Mouse (Mus musculus): ENCODE results near the gene Ppp2r2c. TPM values are rescaled to one million over a fixed set of nuclear protein-coding genes. Genes with fewer than 3 reads are reported as not detected.

Gene Ppp2r2c
- total RNA-seq, 2 experiments from 2014 or later: 380 to 391 TPM

DNA sequence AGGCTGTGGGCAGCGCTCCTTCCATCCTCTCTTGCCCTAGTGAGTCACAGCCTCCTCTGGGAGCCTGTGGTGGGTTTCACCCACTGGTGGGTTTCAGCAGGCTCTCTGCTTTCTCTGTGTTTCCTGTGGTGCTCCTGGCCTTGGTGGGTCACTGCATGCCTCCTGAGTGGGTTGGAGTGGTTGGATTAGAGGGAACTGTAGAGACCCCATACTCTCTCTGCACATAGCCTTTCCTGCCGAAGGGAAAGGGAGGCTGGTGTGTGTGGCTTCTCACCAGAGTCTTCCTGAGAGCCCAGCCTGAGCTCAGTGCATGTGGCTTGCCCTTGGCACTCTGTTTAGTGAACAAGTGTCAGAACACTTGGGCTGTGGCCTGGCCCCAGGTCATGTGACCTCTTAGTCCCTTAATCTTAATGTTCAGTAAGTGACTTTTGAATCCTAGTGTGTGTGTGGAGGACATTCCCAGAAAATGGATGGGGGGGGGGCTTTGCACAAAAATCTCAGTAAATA, 21.1 kb downstream of the Ppp2r2c start:
- DNase-seq (ENCODE audit: extremely low spot score in 1 of 2, low spot score in 2 of 2): no peak
- intact Hi-C loops (cut with DNase I): loop anchor here (5.0 kb wide), 1 partner anchor 33 kb away; no protein-coding TSS in a partner anchor

DNA sequence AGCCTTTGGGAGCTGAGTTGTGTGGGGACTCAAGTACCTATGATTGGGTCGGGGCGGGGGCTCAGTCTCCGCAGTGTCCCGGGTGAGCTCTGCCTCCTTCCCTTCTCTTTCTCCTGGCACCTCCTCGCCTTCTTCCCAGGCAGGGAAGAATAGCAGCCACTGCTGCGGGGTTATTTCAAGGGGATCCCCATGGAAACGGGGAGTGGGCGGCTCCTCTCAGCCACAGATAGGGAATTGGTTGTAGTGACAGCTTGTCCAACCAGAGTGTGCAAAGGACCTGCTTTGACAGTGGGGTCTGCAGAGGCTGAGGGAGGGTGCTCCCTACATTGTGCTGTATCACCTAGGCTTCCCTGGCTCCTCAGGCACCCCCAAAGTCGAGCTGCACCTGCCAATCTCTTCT, 22.5 kb downstream of the Ppp2r2c start:
- peak; percentile 70 to 76 for DNase-seq (ENCODE audit: extremely low spot score in 1 of 2, low spot score in 2 of 2)
- intact Hi-C loops (cut with DNase I): no loop called here

DNA sequence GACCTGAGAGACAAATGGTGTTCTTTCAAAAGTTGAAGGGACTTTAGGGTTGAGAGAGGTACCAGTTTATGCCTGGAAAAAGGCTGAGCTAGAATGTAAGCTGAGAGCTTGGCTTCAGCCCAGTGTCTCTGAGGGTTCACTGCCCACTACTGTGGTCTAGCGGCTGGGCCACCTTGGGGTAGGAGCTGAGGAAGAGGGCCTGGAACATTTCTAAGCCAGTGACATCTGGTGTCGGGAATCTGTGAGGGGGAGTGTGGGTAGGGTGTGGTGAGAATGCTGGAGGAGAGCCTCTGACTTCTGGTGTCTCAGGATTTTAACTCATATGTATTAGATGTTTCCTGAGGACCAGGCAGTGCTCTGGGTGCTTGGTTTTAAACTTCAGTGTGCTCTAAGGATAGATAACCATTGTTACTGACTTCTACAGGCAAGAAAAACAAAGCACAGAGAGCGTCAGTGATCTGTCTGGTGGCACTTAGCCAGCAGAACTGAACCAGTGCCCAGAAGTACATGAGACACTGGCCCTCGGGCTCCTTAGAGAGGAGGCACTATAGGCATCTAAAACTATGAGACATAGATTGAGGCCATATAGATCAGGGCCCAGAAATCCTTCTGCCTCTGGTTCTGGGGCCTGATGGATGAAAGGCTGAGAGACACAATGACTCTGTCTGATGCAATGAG, 23.6 kb downstream of the Ppp2r2c start:
- intact Hi-C loops (cut with DNase I): no loop called here
- no peak for DNase-seq (ENCODE audit: extremely low spot score in 1 of 2, low spot score in 2 of 2)

DNA sequence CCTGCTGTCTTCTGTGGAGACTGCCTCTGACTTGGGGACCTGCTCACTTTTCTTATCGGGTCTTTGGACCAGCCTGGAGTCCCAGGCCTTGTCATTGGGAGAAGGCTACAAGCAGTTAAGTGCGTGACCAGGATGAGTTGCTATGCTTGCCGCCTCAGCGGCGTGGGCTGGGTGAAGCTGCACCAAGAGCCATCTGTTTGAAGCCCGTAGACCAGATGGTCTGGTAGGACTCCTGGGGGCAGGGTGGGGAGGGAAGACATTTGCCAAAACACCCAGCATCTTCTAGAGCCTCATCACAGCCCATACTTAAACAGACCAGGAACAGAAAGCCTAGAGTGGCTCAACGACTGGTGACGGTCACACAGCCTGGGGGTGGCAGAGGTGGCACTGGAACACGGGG, 24.9 kb downstream of the Ppp2r2c start:
- DNase-seq (ENCODE audit: extremely low spot score in 1 of 2, low spot score in 2 of 2): peak in 1 of 2 experiments; percentile 60
- intact Hi-C loops (cut with DNase I): no loop called here

DNA sequence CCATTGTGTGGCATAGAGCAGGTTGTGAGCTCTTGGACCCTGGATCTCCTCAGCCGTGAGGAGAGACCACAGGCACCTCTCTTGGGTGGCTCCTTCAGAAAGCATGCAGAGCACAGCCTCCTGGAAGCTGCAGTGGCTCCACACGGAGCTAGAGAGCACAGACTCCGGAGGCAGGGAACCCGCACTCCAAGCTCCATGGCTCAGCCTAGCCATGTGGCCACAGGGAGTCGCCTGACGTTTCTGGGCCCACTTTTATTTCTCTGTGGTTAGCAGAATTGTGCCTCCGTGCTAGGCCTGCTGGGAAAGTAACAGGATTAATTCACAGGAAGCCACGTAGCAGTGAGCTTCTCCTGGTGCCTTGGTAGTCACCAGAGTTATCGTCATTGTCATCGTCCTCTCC, 25.8 kb downstream of the Ppp2r2c start:
- no peak for DNase-seq (ENCODE audit: extremely low spot score in 1 of 2, low spot score in 2 of 2)
- intact Hi-C loops (cut with DNase I): no loop called here

DNA sequence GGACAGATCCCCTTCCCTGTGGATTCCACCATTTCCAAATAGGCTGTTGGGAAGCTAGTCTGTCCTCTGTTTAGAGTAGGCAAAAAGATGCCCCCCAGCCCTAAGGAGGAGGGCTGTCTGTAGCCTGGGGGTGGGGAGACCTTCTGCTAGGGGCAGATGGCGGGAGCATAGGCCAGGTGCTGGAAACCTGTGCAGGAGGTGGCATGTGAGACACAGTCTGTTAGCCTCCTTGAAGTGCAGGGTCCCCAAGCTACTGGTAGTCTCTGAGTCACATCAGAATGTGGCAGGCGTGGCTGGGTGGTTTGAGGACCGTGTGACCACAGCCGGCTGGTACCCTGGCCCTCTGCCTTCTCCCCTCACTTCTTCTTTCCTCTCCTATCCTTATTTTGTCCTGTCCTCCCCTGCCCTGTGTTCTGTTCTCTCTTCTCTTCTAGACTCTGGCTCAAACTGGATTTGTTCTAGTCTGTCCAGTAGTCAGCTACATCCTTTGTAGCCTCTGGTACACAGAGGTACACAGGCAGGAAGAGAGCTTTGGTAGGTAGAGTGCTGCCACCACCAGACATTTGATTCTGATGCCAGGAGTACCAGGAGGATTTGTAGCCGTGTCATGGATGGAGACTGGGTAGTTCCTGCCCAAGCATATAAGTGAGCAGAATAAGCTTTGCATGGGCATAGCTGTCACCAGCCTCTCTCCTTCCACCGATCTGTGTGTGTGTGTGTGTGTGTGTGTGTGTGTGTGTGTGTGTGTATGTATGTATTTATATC, 26.5 kb downstream of the Ppp2r2c start:
- intact Hi-C loops (cut with DNase I): no loop called here
- DNase-seq (ENCODE audit: extremely low spot score in 1 of 2, low spot score in 2 of 2): no peak

DNA sequence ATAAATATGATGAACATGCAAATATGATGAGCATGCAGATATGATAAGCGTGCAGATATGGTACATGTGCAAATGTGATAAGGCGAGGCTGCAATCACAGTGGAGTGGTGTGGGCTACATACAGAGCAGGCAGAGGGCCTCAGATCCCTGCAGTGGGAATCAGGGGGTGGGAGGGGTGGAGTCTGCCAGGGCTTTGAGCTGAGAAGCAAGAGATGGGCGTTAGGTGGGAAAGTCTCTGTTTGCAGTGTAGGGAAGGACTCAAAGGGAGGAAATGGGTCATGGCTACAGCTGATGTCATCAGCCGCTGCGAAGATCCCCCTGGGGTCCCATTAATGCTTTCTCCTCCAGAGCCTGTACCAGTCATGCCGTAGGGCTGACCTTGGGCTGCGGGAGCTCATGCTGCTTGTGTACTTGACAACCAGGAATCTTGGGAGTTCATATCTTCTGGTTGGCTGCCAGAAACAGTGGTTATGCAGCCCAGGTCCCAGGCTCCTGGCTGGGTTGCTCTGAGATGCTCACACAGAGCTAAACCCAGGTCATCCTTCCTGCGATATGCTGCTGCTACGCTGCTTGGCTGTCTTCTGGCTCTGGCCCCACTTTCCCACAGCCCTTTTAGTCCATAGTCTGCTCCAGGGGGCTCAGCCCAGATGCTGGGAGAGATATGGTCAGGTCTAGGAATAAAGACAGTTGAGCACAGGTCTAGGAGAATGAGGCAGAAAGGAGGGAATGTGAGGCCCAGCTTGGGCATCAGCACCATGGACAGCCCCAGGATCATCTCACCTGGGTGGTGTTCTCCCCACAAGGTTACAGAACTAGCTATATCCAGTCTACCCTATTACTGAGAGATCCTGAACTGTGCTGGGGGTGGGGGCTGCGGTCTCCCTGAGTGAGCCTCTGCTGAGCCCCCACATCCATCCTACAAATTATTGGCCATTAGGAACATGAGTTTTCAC, 27.6 kb downstream of the Ppp2r2c start:
- intact Hi-C loops (cut with DNase I): no loop called here
- DNase-seq (ENCODE audit: extremely low spot score in 1 of 2, low spot score in 2 of 2): no peak

DNA sequence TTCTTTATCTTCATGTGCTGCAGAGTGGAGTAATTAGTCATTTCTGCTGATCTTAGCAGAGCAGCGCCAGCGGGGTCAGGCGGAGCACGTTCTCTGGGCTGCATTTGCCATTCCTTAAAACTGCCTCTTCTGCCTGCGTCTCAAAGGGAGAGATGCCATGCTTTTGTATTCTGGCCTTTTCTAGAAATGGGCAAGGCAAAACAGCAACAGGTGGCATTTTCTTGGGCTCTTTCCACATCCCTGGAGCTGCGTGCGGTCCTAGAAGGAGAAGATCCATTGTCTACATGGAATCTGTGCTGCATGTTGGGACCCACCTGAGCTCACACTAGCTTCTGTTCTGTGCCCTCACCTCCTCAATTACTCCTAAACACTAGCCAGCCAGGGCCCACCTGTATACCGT, 29.7 kb downstream of the Ppp2r2c start:
- no peak for DNase-seq (ENCODE audit: extremely low spot score in 1 of 2, low spot score in 2 of 2)
- intact Hi-C loops (cut with DNase I): no loop called here

DNA sequence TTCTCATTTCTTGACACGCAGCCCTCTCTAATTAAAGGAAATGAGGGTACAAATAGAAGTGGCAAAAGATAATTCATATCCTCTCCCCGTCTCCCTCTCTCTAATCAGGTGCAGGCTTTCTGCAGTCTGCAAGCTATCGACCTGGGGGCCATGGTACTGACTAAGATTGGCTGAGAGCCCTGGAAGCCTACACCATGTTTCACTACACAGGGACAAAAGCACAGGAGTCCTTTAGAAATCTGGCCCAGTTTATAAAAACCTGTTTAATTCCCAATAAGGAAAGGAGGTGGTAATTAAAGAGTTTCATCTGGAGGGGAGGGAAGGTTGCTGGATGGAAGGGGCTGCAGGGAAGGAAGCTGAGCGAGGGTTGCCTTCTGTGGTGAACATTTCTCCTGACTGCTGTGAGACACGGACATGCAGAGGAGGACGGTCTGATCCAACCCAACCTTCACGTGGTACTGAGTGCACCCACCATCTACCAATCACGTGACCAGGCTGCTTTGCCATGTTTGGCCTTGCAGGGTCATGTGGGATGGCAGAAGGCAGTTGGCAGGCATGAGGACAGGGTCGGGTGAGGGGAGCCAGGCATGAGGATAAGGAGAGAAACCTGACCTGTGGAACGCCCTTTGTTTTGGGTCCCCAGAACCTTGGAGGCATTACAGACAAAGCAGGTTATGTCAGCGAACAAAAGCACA, 30.2 kb downstream of the Ppp2r2c start:
- no peak for DNase-seq (ENCODE audit: extremely low spot score in 1 of 2, low spot score in 2 of 2)
- intact Hi-C loops (cut with DNase I): no loop called here

DNA sequence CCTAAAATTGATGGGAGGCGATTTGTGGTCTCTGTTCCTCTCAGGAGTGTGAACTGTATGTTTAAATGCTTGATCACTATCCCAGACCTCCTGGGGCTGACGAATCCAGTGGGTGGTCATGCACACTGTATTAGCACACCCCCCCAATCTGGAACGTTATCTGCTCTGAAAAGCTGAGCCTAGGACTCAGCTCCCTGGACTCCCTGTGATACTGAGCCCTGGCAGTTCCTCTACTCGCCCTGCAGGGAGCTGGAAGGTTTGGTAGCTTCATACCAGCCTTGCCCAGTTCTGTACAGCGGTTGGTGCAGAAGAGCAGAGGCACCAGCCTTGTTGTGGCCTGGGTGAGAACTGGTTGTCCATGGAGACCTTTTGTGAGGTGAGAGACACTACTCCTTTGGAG, 31.1 kb downstream of the Ppp2r2c start:
- no peak for DNase-seq (ENCODE audit: extremely low spot score in 1 of 2, low spot score in 2 of 2)
- intact Hi-C loops (cut with DNase I): no loop called here

DNA sequence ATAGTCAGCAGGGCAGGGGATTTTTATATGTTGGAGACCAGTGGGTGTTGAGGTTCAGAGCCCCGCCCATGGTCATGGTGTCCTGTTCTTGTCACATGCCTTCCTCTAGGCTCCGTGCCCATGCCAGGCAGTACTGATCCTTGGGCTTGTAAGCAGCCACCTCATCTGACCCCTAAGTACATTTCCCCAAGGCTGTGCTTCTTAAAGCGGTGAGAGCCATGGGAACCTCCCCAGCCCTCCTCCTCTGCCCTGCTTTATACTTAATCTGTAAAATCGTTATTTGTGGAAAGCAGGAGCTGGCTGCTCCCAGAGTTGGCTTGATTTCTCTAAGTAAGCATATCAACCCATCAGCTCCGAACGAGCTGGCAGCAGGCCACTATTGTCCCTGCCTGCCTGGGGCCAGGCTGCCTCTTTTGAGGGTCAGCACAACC, 31.9 kb downstream of the Ppp2r2c start:
- intact Hi-C loops (cut with DNase I): no loop called here
- peak in 1 of 2 experiments; percentile 64 for DNase-seq (ENCODE audit: extremely low spot score in 1 of 2, low spot score in 2 of 2)

DNA sequence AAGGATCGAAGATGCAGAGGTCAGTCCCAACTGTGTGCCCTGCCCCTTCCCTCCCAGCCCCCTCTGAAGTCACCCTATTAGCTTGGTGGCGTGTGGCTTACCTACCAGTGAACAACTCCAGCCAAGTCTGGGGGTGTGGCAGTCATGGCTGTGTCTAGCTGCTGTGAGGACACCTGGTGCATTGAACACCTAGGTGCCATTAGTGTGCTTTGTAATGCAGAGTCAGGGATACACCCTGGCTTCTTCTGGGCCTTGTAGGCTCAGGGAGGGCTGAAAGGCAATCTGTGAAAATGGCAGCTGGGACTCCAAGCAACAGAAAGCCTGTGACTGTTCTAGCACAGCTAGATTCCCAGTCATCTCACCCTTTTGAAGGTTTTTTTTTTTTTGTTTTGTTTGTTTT, 34.5 kb downstream of the Ppp2r2c start:
- intact Hi-C loops (cut with DNase I): no loop called here
- no peak for DNase-seq (ENCODE audit: extremely low spot score in 1 of 2, low spot score in 2 of 2)

DNA sequence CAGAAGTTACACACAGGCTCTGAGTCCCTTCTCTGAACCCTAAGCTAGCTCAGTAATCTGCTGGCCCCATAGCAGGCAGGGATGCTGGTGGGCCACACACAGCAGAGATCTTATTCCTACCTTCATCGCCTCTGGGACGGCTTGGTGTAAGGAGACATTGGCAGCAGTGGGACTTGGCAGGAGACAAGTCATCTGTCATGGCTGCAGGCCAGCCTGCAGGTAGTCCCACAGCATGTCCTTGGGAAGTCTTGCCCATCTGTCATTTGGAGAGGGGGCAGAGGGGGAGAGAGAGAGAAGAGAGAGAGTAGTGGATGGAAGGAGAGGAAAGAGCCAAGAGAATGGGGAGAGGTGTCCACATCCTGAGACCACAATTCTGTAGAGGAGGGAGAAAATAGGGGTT, 35.8 kb downstream of the Ppp2r2c start:
- no peak for DNase-seq (ENCODE audit: extremely low spot score in 1 of 2, low spot score in 2 of 2)
- intact Hi-C loops (cut with DNase I): no loop called here

DNA sequence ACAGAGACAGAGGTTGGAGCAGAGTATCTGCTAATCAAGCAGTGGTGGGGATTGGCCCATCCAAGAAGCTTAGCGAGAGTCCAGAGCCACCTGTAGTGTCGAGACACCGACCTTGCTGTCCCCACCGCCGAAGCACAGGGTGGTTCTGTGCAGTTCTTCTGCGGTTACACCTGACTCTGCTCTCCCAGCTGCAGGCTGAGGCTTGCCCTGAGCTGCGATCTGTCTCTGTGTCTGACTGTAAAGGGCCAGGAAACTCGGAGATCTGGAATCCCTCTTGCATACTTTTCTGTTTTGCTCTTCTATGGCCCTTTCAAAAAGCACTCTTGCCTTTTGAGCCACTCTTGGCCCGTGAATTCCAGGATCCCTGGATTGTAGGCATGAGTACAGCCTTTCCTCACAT, 36.4 kb downstream of the Ppp2r2c start:
- no peak for DNase-seq (ENCODE audit: extremely low spot score in 1 of 2, low spot score in 2 of 2)
- intact Hi-C loops (cut with DNase I): no loop called here

DNA sequence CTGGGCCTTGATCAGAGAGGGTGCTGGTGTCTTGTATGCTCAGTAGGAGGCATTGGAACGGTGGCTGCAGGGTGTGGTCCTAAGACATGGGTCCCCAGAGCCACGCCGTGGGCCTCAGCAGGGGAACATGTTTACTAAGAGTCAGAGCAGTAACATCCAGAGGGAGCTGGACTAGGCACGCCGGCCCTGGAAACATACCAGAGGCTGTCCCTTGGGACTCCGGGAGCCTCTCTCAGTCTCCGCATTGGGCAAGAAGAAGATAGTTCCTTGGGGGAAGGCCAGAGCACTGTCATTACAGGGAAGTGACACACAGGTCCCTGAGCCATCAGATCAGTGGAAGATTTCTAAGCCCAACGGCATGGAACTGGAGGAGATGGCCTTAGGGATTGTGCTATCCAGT, 36.9 kb downstream of the Ppp2r2c start:
- intact Hi-C loops (cut with DNase I): no loop called here
- peak in 1 of 2 experiments; percentile 59 for DNase-seq (ENCODE audit: extremely low spot score in 1 of 2, low spot score in 2 of 2)

DNA sequence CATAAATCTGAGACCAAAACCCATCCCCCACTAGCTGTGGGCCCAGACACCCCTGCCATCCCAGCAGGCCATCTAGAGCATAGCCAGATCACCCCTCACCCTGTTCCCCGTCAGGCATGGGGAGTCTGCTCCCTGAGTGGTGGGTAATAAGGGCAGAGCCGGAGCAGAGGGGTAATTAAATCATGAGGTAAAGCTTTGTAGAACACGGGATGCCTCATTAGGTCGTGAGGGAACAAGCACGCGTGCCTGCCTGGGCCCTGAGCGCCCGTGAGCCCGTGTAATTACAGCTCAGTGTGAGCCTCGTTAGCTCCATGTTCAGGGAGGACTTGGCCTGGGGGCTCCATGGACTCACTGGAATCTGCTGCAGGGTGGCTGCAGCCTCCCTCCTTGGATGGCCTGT, 39.4 kb downstream of the Ppp2r2c start:
- intact Hi-C loops (cut with DNase I): no loop called here
- no peak for DNase-seq (ENCODE audit: extremely low spot score in 1 of 2, low spot score in 2 of 2)

DNA sequence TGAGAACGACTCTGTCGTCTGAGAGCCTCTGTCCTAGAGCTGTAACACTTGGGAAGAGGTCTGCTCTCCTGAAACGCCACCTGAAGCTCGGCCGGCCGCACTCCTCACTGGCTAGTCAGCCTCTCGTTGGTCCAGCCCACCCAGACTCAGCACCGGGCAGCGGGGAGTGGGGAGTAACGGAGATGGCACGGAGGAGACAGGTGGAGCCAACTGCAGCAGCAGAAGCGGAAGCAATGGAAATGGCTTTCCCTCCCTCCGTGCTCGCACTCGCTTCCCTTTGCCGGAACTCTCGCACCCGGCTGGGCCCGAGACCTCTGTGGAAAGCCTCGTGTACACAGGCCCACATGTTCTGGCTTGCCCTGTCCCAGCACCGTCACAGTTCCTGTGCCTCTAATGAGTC, 41.2 kb downstream of the Ppp2r2c start:
- no peak for DNase-seq (ENCODE audit: extremely low spot score in 1 of 2, low spot score in 2 of 2)

DNA sequence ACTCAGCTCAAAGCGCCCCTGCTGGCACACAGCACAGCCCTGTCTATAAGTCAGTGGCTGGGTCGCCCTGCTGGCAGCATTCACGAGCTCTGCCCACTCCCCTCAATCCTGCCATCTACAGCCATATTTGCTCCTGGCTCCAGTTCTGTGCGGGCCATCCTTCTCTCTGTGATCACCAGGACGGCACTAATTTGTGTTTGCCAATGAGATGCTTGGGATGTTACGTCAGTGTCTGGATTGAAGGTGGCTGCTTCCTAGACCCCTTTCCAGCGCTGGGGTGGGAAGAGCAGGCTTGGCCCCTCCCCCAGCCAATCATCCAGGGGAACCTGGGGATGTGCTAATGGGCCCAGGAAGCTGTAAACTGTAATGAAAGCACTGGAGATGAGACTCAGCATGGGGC, 42.7 kb downstream of the Ppp2r2c start:
- intact Hi-C loops (cut with DNase I): no loop called here
- DNase-seq (ENCODE audit: extremely low spot score in 1 of 2, low spot score in 2 of 2): no peak

More for the DNA sequence above, 41.2 kb downstream of the Ppp2r2c start:
- intact Hi-C loops (cut with DNase I): no loop called here

Measured in left cerebral cortex, postnatal 10 days (tissue).